ENCODE assay signal across 7 mouse cellular contexts in genomic region chr13:59397571-59397970, GRCm38 (mm10).
DNase-seq lines count a peak whose midpoint lies in the region; ATAC-seq and TF ChIP-seq lines count a peak whose summit lies in the region.

No protein-coding gene starts in this region.

- TF ChIP-seq CTCF in G1E (IDR thresholded peaks at IDR 0.05; ENCODE audit: low read depth, low read length), result peak; percentile 15; the same call in 1 of the 2 replicates

- no peak overlapping the region for H3K9ac ChIP-seq in embryonic facial prominence, embryonic 11.5 days (replicated peaks; ENCODE audit: low read length)

- no peak for ATAC-seq in G1E (ENCODE audit: extremely low read depth, insufficient number of reproducible peaks, low FRiP score, poor library complexity, severe bottlenecking)
- no peak for ATAC-seq in embryonic facial prominence, embryonic 11.5 days (replicated peaks; ENCODE audit: insufficient number of reproducible peaks, low FRiP score, low TSS enrichment, low read depth)

- H3K4me3 ChIP-seq in G1E (ENCODE audit: low read depth, low read length), result no peak overlapping the region
- H3K4me3 ChIP-seq in embryonic facial prominence, embryonic 11.5 days (ENCODE audit: low read depth, low read length), result no peak overlapping the region

- H3K36me3 ChIP-seq in G1E (replicated peaks), result no peaks in the 10 kb centered on the region
- no peaks in the 10 kb centered on the region for H3K36me3 ChIP-seq in embryonic facial prominence, embryonic 11.5 days (replicated peaks; ENCODE audit: control insufficient read depth, insufficient read depth, low read depth, low read length)

- no peaks in the 10 kb centered on the region for H3K27me3 ChIP-seq in G1E (ENCODE audit: insufficient read depth, low read length)
- no peaks in the 10 kb centered on the region for H3K27me3 ChIP-seq in embryonic facial prominence, embryonic 11.5 days (ENCODE audit: control insufficient read depth, insufficient read depth, low read length)

- H3K4me1 ChIP-seq in G1E (ENCODE audit: insufficient read depth, low read depth, low read length), result no peaks in the 10 kb centered on the region
- no peaks in the 10 kb centered on the region for H3K4me1 ChIP-seq in embryonic facial prominence, embryonic 11.5 days (ENCODE audit: control insufficient read depth, insufficient read depth, low read length)

- H3K9me3 ChIP-seq in G1E (replicated peaks), result no peaks in the 10 kb centered on the region
- no peaks in the 10 kb centered on the region for H3K9me3 ChIP-seq in embryonic facial prominence, embryonic 11.5 days (replicated peaks; ENCODE audit: control insufficient read depth, low read length)

- H3K27ac ChIP-seq in embryonic facial prominence, embryonic 11.5 days (replicated peaks; ENCODE audit: low read depth, low read length), result no peak overlapping the region

- DNase-seq in layer of hippocampus, adult 11-12 months (ENCODE audit: low spot score), result peak; percentile 60
- DNase-seq in layer of hippocampus, adult 9-10 months (ENCODE audit: low spot score), result no peak
- no peak for DNase-seq in G1E (ENCODE audit: low spot score)
- DNase-seq in adrenal gland, postnatal 25 days, result peak; percentile 44
- DNase-seq in embryonic facial prominence, embryonic 11.5 days (ENCODE audit: low spot score), result peak; percentile 68
- DNase-seq in layer of hippocampus, postnatal 10 days (ENCODE audit: low spot score in 2 of 2), result peak; percentile 65 to 73
- DNase-seq in right cerebral cortex, postnatal 4 days, result peak; percentile 74

- 35% methylated on average over 3 of the region's 3 CpGs for WGBS in embryonic facial prominence, embryonic 11.5 days

- no peak overlapping the region for H3K4me2 ChIP-seq in embryonic facial prominence, embryonic 11.5 days (ENCODE audit: low read depth, low read length)

Comparison
In these comparisons a context has a peak if more than half of its experiments do, and no peak if none do; other contexts are left out.
1. DNase-seq: peak in layer of hippocampus, adult 11-12 months (single experiment), adrenal gland, postnatal 25 days (single experiment), embryonic facial prominence, embryonic 11.5 days (single experiment), layer of hippocampus, postnatal 10 days (2 of 2) and right cerebral cortex, postnatal 4 days (single experiment); none in layer of hippocampus, adult 9-10 months (single experiment) and G1E (single experiment).